Mouse (Mus musculus) inflammation-experienced regulatory T-cells, adult 6 months (primary cell): ENCODE data around the gene Fam126a. TPM values are rescaled to one million over a fixed set of nuclear protein-coding genes. Genes with fewer than 3 reads are reported as not detected.

Experiments
- ATAC-seq: one replicate; pipeline ENCODE4 v1.8.0; 2017
- polyA plus RNA-seq, 3 experiments: library from polyadenylated mRNA; unstranded; fragments of 100-300 nt; shearing (Covaris generic); gene quantifications; one replicate each; pipeline ENCODE4 v1.2.1; 2017

Gene Fam126a
- 1 to 10 TPM; 6.5 to 9.3 (median 6.8) TPM for polyA plus RNA-seq

DNA sequence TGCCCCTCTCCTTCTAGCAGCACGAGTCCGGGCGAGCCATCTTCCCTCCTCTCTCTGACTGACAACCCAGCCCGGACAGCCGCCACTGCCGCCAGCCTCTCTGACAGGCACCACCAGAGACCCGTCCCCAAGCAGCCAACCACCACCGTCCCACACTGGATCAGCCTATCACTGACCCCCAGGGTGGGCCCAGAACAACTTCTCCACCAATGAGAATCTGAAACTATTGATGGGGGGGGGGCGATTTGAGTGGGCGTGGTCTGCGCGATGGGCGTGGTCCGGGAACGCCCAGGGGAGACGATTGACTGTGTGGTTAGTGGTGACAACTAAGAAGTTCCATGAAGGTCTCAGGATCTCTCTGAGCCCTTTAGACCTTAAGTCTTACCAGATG lies at the start of gene Fam126a:
Gene Fam126a (minus strand): TSS at position 112 of the 391 bp plus-strand sequence.
- ATAC-seq, result peak; percentile 96

DNA sequence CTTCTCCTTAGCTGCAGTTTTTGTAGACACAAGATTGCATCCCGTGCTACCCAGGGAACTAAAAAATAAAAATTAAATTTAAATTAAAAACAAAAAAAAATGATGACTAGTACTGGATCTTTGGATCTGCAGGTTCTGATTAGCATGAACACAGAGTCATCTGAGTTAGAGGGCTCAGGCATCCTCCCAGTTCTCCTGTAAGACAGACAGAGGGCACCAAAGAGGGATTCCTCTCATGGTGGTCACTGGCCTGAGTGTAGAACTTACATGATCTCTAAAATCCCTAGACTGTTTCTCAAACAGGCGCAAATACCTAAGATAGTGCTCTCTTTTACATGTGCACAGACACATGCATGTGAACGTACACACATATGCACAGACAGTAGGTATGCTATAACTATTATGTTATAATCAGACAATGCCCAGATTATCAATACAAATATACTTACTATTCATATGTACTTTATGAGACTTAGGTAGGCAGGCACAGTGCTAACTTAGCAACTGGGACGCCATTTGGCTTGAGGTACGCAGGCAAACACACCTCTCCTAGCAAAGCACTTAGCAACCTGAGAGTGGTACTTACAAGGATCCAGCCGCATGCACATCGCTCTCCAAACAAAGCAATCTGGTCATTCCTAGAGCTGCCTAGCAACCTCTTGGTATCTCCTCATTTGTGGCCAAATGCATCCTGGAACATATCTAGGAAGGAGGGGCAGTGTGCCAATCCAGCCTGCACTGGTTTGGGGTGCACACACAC lies 48.1 kb upstream of the Fam126a start:
- ATAC-seq, result no peak

DNA sequence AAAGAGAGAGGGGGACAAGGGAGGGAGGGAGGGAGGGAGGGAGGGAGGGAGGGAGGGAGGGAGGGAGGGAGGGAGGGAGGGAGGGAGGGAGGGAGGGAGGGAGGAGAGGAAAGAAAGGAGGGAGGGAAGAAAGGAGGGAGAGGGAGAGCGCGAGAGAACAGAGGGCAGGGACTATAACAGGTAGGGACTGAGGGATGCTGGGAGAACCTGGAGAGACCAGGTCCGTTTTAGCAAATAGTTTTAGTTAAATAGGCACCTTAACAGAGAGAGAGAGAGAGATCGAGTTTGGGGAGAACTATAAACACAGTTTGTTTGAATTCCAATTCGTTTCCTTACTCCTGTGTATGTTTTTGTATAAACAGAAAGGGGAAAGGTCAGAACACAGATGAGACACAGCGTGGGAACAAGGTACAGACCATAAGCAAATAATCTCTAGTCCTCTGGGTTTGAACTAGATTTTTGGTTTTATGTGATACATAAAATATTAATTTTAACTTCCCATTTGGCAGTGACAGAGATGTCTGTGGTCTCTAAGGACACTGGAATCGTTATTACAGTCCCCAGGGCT lies 47.3 kb upstream of the Fam126a start:
- ATAC-seq, result no peak

DNA sequence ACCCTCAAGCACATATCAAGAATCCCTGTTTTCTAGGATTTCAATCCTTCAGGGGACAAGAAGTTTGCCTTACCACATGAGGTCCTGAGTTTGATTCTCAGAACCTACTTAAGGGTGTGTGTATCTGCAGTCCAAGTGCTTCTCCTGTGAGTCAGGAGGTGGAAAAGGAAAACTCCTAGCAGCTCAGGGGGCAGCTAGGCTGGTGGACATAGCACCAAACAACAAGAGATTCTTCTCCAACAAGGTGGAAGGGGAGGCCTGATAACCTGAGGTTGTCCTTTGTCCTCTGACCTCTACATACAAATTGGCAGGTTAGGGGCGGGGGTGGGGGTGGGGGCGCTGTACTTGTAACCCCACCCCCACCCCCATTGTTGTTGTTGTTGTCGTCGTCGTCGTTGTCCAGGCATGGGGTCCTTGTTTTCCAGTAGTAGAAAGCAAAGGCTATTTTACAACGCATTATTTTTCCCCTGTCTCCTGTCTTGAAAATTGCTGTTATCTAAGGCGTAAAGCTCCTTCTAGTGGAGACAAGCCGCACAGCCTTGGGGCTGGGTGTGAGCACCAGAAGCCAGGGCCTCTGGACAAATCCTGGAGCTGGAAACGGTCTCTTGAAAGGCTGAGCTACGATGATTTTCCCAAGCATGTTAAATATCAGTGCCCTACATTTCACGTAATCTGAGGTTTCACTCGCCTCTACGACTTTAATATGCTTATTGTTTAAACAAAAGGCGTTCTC lies 46.7 kb upstream of the Fam126a start:
- ATAC-seq, result peak; percentile 63

DNA sequence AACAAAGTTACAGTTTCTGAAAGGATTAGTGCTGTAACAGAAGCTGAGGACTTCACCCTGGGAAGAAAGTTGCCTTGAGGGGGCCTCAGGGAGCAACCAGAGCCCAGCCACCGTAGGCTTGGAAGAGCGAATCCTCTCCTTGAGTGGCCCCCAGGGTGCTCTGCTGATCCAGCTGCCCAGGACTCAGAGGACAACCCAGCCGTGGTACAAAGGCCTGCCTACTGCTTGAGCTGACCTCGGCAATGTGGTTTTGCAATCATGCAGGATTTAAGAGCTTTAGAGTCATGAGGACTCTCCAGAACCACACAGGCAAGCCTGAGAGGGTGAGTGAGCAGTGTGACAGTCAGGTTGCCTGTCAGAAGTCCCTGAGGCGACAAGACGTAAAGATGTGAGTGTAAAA lies 41.5 kb upstream of the Fam126a start:
- no peak for ATAC-seq

DNA sequence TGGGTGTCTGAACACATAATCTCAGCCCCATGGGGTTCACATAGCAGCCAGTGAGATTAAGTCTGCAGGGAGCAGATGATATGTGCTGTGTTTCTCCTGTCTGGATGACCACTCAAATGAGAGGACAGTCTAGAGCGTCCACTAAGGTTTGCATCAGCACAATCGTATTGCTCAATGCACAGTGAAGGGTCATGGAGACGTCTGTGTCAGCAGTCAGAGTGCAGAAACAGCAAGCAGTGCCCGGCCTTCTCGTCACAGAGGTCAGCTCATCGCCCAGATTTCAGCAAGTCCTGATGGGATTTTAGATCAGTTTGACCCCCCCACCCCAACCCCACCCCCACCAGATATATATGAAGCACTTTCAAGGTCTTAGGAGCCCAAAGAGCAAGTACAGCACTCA lies 38.5 kb upstream of the Fam126a start:
- no peak for ATAC-seq

DNA sequence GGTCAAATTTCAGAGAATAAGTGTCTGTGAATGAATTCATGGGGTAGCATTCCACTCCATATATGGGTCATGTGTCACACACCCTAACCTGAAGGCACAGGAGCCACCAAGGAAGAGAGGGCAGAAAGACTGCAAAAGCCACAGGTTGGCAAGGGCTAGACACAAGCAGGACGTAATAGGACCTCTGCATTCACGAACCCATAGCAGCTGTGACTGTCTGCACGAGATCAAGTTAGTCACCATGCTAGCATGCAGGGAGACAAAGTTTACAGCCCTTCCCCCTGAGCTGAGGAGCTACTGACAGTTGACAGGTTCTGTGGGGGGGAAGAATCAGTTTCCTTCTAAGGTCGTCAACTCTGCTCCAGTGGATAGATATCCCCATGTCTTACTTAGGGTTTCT lies 33.1 kb upstream of the Fam126a start:
- no peak for ATAC-seq

DNA sequence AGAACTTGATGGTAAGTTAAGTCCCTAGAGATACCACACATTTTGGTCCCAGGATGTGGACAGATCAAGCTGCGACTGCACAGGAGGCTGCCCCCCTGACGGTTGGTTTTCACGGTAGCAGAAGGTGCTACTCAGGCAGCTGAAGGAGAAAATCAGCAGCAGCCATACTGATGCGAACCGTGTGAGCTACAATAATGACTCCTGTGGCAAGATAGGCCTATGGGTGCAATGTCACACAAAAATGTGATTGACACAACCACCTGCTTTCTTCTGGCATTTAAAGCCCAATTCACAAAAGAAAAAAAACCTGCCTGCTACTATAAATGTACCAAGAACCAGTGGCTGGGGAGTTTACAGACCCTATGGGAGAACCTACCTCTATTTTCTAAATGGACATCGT lies 32.5 kb upstream of the Fam126a start:
- no peak for ATAC-seq

DNA sequence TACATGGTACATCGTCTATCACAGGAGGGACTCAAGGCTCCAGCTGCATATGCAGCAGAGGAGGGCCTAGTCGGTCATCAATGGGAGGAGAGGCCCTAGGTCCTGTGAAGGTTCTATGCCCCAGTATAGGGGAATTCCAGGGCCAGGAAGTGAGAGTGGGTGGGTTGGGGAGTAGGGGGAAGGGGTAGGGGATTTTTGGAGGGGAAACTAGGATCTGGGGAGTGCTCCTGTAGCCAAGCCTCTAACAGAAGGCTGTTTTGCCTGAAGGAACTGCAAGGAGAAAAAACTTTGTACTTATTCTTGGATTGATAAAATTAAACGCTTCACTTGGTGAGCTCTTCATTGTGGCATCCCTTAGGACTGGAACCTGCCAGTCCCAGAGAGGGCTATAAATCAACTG lies 30.5 kb upstream of the Fam126a start:
- ATAC-seq, result no peak

DNA sequence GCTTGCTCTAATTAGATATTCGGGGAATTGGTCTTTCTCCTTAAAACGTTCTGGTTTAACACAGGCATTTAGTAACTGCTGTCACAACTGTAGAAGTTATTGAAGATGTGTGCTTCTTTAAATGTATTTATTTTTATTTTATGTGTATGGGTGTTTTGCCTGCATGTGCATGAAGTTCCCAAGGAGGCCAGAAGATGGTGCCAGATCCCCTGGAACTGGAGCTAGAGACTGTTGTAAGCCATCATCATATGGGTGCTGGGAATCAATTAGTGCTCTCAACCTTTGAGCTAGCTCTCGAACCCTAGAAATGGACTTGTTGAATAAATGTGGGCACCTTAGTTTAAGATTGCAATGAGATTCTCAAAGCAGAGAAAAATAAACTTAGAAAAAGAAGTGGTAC lies 27.1 kb upstream of the Fam126a start:
- ATAC-seq, result no peak

DNA sequence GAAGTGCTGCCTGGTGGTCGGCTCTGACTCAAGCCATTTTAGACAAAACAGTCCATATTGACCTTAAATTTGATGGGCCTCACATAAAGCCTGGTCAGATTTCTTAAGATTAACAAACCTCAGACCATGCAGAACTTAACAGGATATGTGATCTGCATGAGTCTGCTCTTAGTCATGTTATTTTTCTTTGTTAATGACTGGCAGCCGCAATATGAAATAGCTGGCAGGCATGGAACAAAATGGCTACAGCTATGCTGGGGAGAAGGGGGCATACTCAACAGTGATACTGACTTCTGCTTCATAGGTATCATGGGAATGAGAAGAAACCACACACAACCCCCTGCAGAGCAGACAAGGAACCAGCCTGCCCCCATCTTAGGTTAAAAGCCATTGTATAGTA lies 26.4 kb upstream of the Fam126a start:
- no peak for ATAC-seq

DNA sequence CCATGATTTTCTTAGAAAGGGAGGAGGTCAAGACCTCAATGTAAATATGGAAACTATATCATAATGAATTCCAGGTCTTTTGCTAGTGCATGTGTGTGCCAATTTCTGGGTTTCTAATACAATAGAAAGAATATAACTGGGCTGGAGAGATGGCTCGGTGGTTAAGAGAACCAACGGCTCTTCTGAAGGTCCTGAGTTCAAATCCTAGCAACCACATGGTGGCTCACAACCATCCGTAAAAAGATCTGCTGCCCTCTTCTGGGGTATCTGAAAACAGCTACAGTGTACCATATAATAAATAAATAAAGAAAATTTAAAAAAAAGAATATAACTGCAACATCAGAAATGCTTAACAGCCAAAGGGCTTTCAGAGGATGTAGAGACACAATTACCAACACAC lies 23.9 kb upstream of the Fam126a start:
- ATAC-seq, result no peak

DNA sequence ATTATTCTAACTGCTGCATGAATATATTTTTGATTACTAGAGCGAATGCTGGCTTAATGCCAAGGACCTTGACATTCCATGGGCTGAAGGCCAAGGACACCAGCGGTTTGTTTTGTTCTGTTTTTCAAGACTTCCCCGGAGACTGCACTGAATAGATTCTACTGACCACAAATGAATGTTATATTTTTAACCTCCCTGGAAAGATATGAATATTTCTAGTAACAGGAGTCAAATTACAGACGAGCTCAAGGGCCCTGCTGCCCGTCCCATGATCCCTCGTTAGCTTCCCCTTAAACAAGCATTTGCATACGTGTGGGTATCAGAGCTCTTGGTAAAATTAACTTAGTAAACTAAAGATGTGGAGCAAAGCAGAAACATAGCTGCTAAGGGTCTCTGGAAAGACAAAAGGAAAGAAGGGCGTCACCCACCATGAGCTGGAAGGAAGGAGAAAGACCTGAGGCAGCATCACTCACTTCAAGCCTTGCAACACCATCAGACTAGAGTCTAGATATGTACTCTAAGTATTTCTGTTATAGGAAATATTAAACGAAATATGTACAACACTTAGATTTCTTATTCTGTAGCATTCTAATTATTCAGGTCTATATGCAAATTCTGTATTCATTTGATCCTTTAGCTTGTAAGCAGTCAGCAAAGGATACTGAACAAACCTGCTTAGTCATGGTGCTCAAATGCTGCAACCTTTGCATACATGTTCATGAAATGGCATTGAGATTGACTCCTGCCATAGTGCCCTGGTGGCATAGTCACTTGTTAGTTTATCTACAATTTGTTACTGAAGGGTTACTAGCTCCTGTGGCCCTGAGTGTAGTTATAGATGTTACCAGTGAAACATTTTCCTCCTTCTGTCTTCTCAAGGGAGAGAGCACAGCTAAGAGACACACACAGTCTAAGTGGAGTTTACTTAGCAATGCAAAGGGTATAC lies 23.0 kb upstream of the Fam126a start:
- no peak for ATAC-seq

DNA sequence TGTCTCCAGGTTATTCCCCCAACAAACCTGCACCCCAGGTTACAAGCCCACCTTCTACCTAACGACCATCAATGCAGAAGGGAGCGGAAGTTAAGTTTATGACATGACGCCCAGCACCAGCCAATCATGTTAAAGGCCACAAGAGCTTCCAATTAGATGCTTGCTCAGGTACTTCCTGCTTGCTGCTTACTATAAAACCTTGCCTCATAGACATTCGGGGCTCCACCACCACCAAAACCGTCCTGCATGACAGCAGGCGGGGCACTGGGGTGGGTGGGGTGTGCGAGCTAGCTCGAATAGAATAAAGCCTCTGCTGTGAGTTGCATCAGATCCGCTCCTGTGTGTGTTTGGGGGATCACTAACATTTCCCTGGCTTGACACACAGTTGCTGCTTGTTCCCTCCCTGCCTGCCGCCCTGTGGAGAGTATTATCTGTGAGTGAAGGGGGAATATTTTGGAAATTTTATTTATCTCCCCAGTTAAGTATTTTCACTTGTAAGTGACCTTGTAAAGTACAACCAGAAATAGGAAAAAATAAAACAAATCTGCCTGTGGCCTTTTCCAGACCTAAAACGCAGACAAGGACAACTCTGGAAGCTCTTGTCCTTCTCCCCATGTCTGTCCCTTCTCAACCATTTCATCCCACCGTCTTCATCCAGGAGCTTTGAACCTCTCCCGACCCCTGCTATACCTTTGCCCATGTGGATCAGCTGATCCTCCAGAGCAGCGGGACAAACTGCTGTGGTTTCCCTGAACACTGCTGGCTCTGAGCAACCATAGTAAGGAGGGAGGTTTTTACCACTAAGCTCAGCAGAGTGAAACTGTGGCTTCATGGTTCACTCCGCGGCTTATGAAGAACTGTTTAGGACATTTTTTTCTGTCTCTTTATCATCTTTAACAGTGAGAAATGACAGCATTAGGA lies 21.5 kb upstream of the Fam126a start:
- no peak for ATAC-seq

DNA sequence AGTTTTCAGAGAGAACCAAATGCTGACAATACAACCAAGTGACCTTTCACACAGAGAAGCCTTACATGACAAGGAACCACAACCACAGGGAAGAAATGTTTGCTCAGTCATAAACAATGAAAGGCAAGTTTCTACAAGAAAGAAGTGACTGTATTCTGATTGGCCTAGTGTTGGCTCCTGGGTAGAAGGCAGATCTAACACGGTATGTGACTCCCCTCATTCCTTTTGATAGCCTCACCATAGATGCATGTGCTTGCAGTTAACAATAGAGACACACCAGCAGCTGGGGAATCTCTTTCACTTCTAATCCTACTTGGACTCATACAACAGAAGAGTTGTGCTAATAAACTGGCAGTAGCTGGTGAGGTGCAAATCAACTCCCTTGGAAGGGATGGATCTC lies 17.3 kb upstream of the Fam126a start:
- ATAC-seq, result no peak

DNA sequence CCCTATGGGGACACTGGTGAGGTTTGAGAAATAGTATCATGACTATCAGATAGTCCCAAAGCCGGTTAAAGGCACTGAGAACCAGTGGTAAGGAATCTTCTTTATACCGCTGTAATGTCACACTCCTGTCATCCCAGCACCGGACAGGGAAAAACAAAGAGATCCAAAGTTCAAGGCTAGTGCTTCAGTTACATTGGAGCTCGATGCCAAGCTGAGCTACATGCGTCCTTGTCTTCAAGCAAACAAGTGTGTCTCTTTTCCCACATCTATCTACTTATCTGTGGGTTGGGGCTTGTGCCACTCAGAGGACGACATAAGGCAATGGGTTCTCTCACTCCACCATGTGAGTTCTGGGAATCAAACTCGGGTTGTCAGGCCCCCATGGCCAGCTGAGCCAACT lies 16.5 kb upstream of the Fam126a start:
- no peak for ATAC-seq

DNA sequence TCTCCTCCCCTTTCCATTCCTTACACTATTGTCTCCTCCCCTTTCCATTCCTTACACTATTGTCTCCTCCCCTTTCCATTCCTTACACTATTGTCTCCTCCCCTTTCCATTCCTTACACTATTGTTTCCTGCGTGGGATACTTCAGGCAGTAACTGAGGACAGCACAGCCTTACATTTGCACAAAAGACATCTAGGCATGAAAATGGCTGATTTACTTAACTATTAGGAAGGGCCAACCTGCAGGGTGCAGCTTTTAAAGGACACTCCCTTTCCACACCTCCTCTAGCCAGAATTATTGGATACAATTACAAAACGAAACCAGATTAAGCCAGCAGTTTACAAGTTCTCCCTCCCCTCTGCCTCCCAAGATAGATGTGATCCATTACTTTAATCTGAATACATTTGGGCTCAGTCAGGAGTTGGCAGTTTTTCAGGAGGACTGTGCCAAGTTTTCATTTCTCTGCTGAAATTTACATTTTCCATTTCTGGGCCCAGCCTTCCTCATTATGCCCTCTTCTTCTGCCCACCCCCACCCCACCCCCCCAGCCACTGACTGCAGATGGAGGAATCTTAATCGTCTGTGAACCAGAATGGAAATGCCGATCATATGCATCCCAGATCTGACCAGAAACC lies 15.6 kb upstream of the Fam126a start:
- no peak for ATAC-seq

DNA sequence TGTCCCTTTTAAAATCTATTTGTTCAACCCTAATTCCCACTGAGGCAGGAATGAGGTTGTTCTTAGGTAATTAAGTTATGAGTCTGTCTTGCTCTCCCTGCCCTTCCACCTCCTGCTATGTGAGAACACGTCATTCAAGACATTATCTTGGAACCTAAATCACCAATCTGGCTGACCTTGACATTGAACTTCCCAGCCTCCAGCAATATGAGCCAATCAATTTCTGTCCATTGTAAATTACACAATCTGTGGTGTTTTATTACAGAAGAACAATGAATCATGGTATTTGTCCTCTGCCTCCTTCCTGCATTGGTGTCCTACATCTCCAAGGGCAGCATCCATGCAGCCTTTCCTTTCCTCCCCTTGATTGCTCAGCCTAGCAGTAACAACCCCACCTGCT lies 13.9 kb upstream of the Fam126a start:
- no peak for ATAC-seq

DNA sequence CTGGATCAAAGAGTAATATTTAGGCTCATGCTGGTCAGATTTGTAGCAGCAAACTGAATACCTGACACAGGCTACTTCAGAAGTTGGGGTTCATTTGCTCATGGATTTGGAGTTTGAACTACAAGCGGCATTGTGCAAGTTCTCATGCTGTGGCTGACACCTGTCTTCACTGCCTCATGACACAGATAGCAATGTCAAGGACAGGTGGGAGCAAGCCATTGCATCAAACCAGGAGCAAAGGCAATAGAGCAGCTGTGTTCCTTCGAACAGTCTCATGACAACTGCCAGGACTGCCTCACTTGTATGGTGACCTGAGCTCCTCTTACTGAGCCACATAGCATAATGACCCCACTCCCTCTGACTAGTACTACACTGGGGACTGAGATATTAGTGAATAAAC lies 12.9 kb upstream of the Fam126a start:
- no peak for ATAC-seq

DNA sequence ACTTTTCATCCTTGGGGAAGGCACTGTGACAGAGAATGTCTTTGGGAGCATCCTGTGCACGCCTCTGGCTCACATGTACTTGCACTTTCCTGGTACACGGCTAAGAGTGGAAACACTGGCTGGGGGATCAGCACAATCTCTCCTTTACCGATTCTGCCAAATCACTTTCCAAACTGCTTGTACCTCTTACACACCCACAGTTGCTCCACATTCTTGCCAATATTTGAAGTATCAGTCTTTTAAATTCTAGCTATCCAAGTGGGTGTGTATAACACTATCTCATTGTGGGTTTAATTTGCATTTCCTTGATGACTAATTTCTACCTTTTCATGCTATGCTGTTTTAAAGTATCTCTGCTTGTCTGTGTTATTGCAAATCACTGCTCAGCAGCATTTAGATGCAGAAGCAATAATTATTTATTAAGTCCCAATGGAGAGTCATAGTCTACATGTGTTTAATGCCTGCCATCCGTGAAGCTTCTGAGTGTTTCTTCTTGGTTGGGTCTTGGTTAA lies 10.9 kb upstream of the Fam126a start:
- ATAC-seq, result peak; percentile 68

DNA sequence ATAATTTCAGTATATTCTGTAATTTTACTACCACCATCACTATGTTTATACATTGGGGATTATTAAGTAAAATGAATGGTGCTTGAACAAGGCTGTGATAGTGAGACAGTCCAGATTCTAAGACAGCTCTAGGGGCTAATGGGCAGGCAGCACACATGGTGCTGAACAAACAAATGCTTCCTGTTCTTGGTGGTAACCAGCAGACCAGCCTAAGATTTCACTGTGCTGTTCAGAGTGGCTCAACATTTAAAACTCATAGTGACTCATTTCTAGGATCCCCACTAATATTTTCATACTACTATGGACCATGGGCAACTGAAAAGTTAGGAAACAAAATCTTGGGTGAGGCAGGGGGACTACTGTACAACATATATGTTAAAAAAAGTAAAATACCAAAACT lies 10.1 kb upstream of the Fam126a start:
- no peak for ATAC-seq
